Mouse (Mus musculus): Measurements from ENCODE around the gene Iqca. TPM values are rescaled to one million over a fixed set of nuclear protein-coding genes. Genes with fewer than 3 reads are reported as not detected.
A peak's percentile ranks its signal among the peaks of the same experiment; 100 is the strongest.

Iqca gene
- total RNA-seq (2021): under 1 TPM; 0.70 to 0.86 TPM
- long read RNA-seq, experiment 1, partial matches to known transcripts: 0 of 1 reads
- long read RNA-seq, experiment 1, other reads (novel, unspliced or antisense): 1 of 1 reads
- long read RNA-seq, experiment 2: 0 reads

DNA sequence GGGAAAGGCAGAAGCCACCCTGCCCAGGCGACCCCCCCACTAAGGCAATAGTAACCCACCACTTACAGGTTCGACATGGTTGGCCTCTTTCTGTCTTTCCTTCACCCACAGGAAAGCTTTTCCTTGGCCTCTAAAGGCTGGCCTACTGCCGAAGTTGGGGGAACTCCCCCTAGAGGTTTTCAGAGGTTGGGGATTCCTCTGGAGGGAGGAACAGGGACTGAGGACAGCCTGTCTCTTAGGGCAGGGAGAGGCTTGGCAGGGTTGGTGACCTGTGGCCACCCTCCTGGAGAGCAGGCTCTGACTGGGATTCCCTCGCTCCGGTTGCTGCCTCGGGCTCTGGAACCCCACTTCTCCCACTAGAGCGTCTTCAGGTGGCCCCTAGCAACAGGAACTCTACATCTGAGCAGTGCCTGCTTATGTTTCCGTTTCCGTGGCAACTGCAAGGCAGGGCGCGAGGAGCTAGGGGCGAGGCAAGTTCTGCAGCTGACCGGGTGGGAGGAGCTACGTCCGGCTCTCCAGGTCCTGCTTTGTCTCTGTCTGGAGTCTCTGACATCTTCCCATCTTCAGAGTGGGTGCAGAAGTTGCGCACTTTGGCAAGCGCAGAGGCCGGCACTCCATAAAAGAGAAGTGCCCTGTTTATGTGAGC, at the start of gene Iqca:
Iqca (minus strand) TSS at position 303 of the 646 bp plus-strand sequence.
- peak; percentile 74 for DNase-seq (ENCODE audit: low spot score in 2 of 2)

DNA sequence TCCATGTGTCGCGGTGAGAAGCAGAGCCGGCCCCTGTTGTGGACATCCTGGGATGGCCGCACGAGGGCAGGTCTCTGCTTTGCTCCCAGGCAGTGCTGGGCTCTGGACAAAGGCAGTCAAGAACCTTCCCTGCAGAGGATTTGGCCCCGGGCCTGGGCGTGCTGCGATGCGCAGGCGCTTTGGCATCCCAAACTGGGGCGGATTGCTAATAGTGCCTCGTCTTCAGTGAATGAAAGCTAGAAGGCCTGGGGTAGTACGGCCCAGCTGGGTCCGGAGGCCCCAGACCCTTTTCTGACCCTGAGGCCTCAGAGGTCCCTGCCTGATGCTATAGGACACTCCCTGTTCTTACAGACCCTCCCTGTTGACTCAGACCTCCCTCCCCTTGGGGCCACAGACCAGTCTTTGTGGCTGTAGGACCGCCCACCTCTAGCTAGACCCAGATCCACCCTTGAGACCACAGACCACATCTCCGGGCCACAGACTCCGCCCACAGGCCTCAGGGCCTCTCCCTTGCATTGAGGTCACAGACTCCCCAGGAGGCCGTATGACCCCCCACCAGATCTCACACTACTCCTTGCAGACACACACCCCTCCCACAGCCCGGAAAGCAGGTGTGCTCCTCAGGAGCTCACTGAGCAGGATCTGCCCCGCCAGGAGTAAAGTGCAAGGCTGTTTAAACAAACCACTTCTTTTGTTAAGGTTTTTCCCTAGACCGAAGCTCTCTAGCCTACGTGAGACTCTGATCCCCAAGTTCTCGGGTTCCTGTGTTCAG, 49.2 kb upstream of the Iqca start:
- intact Hi-C loops (cut with DNase I): loop anchor here (10.0 kb wide), 1 partner anchor 252 kb away; no protein-coding TSS in a partner anchor
- DNase-seq (ENCODE audit: low spot score in 2 of 2): peak; percentile 49 to 56

More for the DNA sequence above, at the start of gene Iqca:
- intact Hi-C loops (cut with DNase I): no loop called here

DNA sequence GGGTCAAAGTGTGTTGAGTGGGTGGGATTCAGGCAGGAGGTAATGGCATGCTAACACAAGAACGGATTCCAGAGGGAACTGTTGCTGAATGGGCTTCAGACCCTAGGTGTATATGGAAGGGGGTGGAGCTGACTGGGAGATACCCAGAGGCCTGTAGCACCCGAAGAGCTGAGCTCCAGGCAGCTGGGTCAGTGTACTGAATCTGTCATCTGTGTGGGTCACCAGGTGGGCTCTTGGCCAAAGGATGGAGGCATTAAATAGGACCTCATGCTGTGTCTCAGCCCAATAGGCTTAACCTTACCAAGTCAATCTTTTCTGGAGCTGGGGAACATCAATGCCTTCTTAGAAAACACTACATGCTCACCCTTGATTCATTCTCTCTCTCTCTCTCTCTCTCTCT, 48.5 kb upstream of the Iqca start:
- no peak for DNase-seq (ENCODE audit: low spot score in 2 of 2)
- intact Hi-C loops (cut with DNase I): loop anchor here (10.0 kb wide), 1 partner anchor 253 kb away; no protein-coding TSS in a partner anchor

DNA sequence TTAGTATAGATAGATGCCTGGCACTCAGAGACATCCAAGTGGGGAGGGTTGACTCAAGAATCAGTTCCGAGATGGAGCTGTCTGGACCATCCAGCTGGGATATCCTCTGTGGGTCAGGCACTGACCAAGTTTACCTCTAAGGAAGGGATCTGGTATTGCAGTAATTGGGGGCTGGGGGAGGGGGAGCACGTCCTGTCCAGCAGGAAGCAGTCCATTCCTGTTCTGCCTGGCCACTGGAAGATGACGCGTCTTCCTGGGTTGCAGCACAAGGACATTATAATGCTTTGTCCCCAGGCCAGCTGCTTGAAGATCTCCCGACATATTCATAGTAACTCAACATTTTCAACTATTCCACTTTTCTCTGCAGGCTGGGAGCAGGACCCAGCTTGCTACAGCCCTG, 48.0 kb upstream of the Iqca start:
- DNase-seq (ENCODE audit: low spot score in 2 of 2): no peak
- intact Hi-C loops (cut with DNase I): loop anchor here (10.0 kb wide), 1 partner anchor 254 kb away; no protein-coding TSS in a partner anchor

DNA sequence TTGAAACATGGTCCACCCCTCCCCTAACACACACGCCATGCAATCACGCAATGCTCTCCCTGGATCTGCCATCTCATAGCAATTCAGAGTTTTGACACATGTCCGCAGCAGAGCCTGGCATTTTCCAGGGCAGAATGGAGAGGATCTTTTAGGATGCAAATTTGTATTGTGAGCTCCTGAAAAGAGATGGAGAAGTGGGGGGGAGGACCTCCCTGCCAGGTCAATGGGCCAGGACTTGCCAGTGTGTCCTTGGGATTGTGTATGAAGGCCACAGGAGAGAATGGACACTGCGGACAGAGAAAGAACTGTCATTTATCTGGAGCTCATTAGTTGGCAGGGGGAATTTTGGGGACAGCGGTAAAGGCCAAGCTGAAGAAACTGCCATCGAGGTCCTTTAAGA, 35.8 kb upstream of the Iqca start:
- no peak for DNase-seq (ENCODE audit: low spot score in 2 of 2)
- intact Hi-C loops (cut with DNase I): no loop called here

DNA sequence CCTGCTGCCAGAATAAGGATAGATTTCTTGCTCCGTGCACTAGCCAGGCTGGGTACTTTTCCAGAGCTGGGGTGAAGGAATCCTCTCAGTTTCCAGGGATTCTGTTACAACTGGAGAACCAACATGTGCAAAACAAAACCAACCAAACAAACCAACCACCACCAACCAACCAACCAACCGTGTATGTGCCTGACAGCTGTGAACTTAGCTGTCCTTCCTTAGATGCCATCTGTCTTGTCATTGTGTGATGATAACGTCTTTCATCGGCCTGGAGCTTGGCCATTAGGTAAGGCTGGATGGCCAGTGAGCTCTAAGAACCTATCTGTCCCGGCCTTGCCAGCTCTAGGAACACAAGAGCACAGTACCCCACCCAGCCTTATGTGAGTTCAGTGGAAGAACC, 33.7 kb upstream of the Iqca start:
- intact Hi-C loops (cut with DNase I): no loop called here
- DNase-seq (ENCODE audit: low spot score in 2 of 2): no peak

DNA sequence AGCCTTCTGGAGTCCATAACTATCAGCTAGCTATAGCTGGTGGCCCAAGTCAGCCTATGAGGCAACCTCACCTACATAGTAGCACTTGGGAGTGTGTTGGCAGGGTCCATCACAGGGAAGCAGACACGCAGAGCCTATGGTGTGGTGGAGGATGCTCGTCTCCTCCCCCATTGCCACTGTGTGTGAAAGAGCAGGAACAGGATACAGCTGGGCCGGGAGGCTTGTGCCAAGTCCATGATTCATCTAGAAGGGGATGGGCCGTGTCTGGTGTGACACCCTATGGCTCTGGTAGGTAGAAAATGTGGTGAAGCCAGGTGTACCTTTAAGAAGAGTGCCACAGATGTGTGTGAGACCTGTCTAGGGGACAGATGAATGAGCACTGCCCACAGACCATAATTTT, 33.0 kb upstream of the Iqca start:
- no peak for DNase-seq (ENCODE audit: low spot score in 2 of 2)
- intact Hi-C loops (cut with DNase I): no loop called here

DNA sequence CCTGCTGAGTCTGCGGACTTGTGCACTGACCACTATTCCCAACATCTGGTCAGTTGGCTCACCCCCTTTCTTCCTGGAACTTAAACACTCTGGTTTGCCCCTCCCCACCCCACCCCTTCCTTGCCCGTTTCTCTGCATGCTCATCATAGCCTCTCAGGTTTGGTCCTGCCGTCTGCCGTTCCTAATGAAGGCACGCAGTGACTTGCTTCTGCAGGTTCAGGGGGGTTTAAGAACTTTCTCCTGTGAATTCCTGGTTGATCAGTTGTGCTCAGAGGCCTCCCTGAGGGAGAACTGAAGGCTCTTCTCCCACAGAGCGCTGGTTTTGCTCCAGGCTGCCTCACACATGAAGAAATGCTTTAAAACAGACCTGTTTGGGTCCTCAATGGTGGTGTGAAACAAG, 30.4 kb upstream of the Iqca start:
- intact Hi-C loops (cut with DNase I): no loop called here
- DNase-seq (ENCODE audit: low spot score in 2 of 2): no peak

DNA sequence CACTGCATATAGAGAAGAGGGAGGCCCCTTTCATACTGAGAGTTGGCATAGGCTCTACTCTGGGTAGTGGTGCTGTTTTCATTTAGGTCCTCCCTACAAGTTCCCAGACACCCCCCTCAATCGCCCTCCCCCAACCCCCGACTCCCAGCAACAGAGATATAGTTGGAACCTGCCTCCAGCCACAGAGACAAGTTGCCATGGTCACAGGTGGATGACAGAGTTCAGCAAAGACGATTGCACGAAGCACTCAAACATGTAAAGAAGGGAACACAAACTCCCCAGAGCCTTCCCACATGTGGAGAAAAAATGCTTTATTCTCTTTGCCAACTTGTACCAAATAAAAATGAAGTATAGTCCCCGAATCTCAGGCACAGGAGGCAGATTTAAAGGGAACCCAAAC, 29.3 kb upstream of the Iqca start:
- DNase-seq (ENCODE audit: low spot score in 2 of 2): peak; percentile 15 to 75
- intact Hi-C loops (cut with DNase I): no loop called here

DNA sequence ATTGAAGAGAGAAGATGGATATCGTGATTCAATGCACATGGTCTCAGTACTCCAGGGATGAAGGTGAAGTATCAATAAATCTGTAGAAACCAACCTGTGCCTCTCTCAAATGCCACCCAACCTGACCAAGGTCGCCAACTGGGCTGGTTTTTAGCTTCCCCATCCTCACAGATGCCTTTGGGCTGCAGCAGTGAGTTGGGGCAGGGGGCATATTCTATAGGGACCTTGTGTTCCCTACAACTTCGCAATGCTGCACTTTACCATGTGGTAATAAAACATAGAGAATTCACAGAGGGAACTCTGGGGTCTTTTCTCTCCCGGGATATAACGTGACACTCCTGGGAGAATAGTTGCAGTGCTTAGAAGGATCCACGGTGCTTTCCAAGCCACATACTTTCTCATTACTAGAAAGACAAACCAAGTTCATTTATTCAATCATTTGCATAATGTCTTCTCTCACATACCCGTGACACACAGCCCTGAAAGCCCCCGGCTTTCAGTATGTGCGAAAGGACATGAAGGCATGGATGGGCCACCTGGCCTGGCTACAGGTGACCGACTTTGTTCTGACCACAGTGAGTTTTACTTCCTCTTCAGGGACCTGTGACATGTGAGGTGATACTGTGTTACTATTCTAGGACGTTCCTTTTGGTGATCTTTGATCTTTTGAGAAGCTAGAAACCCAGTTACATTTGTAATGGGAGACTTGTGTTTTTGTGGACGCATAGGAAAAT, 27.9 kb upstream of the Iqca start:
- no peak for DNase-seq (ENCODE audit: low spot score in 2 of 2)
- intact Hi-C loops (cut with DNase I): no loop called here

DNA sequence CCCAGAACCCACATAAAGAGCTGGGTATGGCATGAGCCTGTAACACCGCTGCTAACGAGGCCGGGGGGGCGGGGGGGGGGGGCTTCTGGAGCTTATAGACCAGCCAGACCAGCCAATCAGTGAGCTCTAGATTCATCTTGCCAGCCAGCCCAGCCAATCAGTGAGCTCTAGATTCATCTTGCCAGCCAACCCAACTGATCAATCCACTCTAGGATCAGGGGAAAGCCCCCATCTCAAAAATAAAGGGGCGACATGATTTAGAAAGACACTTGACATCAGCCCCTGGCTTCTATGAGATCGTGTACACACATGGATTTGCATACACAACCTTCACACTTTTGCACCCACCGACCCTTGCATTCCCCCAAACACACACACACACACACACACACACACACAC, 27.3 kb upstream of the Iqca start:
- intact Hi-C loops (cut with DNase I): no loop called here
- DNase-seq (ENCODE audit: low spot score in 2 of 2): no peak

DNA sequence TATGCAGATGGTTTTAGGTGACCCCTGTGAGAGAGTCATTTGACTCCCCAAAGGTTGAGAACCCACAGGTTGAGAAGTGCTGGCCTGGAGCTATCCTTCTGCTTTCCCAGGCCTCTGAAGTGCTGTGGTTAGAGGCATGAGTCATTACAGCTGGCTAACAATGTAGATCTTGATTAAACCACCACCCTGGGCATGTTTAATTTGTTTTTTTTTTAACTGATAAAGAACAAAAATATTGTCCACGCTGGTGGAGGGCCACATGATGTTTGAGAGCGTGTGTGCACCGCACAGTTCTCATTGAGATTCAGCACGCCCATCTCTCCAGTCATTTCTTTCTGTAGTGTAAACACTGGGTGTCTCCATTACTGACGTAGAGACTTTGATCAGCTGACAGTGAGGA, 24.8 kb upstream of the Iqca start:
- intact Hi-C loops (cut with DNase I): no loop called here
- no peak for DNase-seq (ENCODE audit: low spot score in 2 of 2)

DNA sequence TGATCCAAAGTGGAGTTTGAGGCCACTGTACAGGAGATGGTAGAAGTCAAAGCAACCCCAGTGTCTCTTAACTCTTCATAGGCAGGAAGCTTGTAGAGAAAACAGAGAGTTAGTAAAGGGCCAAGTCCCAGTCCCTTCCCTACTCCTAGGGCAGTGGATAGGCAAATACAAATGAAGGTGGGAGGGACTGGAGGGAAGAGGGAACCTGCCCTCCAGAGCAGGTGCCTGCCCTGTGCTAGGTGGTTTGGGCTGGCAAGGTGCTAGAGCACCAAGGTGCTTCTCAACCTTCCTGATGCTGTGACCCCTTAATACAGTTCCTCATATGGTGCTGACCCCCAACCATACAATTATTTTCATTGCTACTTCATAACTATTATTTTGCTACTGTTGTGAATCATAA, 24.4 kb upstream of the Iqca start:
- no peak for DNase-seq (ENCODE audit: low spot score in 2 of 2)
- intact Hi-C loops (cut with DNase I): no loop called here

DNA sequence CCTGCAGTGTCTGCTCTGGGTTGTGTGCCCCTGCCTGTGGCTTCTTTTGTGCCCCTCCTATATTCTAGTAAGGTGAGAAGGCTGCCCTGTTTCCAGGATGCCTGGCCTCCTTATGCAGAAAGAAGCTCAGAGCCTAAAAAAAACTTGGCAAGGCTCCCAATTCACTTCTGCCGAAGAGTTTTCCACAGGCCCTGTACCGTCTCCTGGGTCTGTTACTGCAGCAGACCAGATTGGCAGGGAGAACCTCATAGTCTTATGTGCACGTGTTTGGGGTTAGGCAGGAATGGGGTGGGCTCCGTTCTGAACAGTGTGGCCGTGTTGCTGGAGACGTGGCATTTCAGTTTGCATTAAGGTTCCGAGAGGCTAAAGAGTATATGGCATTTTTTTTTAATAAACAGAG, 23.0 kb upstream of the Iqca start:
- intact Hi-C loops (cut with DNase I): no loop called here

DNA sequence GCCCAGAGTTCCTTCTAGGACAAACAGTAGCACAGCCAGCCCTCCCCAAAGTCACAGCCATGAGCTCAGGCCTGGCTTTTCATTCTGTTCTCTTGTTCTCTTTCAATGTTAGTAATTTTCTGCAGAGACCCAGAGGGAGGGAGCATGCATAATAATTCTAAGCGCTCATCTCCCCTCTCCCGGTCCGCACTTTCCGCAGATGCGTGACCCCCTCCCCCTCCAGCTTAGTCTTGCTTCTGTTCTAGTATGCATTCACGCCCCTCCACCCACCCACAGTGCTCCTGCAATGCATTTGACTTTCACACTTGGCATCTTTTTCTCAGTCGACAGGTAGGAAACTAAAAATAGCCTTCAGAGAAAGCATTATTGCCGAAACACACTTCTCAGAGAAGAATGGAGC, 21.1 kb upstream of the Iqca start:
- intact Hi-C loops (cut with DNase I): no loop called here
- peak in 1 of 2 experiments; percentile 10 for DNase-seq (ENCODE audit: low spot score in 2 of 2)

More for the DNA sequence above, 23.0 kb upstream of the Iqca start:
- peak in 1 of 2 experiments; percentile 11 for DNase-seq (ENCODE audit: low spot score in 2 of 2)

DNA sequence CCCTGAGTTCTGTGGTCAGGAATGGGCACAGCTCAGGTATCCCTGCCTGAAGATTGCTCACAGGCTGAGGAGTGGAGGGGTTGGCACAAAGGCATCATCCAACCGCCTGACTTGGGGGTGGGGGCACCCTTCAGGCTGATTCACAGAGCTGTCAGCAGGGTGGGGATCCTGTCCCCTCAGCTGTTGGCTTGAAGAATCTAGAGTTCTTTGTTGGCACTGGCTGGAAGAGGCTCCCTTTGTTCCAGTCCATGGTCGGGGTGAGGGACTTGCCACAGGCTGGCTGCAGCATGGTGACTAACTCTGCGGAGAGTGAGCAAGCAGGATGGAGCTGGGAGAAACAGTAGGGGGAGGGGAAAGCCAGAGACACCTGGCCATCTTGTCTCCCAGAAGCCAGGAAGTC, 11.1 kb upstream of the Iqca start:
- no peak for DNase-seq (ENCODE audit: low spot score in 2 of 2)
- intact Hi-C loops (cut with DNase I): no loop called here

DNA sequence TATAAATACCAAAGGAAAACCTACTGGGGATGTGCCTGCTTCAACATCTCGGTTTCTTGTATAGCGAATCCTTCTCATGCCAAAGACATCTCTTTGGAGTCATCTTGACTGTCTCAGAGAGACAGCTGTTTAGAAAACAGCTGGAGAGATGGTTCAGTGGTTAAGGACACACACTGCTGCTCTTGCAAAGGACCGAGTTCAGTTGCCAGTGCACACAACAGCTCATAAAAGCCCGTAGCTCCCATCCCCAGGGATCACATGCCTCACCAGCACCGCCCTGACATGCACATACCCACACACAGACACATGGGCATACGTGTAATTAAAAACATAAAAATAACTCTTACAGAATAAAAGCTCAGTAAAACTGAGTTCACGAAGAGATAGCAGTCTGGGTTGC, 10.0 kb upstream of the Iqca start:
- intact Hi-C loops (cut with DNase I): no loop called here
- DNase-seq (ENCODE audit: low spot score in 2 of 2): no peak

DNA sequence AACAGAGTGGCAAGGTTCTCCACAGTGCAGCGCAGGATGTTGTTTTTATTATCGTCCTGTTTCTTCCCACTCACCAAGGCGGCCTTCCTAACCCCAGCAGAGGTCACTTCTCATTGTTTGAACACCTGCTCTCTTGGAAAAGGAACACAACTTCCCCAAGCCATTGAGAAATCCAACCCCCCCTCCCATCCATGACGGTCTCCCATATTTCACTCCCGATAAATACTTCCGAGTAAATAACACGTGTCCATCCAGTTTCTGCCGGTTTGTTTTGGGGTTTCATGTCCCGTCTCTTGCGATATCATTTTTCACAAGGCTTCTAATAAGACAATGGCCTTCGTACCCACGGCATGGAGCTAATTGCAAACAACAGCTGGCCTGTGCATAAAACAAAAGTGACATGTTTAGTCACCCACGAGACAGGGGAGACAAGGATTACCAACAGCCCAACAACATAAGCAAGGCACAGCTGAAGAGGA, 9.2 kb upstream of the Iqca start:
- DNase-seq (ENCODE audit: low spot score in 2 of 2): no peak
- intact Hi-C loops (cut with DNase I): no loop called here

DNA sequence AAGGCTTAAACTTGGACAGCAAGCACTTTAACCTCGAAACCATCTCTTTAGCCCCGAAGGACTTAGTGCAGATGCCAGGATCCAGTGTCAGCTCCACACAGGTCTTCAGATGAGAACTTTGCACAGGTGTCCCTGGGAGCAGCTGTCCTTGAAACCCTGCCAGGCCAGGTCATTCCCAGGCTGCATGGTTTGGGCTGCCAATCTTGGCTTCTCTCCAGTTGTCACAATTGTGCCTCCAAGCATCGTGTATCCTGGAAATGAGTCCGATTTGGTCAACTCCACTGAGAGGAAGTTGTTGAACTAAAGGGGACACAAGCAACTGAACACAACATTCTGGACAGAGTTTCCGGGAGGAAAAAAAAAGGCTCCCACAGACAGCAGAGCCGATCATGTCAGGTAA, 8.4 kb upstream of the Iqca start:
- intact Hi-C loops (cut with DNase I): no loop called here
- DNase-seq (ENCODE audit: low spot score in 2 of 2): no peak

DNA sequence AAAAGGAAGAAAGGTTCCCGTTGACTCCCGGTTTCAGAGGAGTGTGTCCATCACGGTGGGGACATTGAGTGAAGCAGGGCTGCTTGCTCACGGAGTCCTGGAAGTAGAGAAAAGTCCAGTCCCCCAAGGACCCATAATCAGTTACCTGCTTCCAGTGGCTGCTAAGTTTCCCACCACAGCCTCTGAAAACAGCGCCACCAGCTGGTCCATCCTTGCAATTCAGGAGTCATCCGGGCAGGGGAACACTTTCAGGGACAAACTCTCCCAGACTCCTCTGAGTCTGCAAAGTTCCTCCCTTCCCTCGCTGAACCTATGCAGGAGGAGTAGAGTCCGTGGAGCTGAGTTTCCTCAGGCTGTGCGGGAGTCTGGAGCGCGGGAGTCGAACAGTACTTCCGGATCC, 6.7 kb upstream of the Iqca start:
- no peak for DNase-seq (ENCODE audit: low spot score in 2 of 2)
- intact Hi-C loops (cut with DNase I): no loop called here
